Mouse (Mus musculus): Measurements from ENCODE around the gene Zbtb20. TPM values are rescaled to one million over a fixed set of nuclear protein-coding genes. Genes with fewer than 3 reads are reported as not detected.

The Zbtb20 gene
- polyA plus RNA-seq, 1 experiment from 2014 or later: 44.6 TPM

DNA sequence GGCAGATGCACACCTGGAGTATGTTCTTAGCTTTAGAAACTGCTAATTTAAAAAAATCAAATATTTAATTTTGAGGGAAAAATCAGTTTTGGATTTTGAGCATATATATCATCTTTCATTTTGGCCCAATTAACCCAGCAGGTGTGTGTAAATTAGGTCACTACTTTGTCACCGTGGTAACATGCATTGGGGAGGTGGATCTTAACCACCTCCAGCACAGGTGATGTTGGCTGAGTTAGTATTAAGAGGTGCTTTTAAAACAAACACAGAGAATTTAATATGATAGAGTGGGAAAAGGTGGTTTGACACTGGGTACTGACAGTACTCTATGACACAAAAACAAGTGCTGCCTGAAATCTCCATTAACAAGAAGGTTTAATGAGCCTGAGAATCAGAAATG lies 218.5 kb downstream of the Zbtb20 start:
- Histone ChIP-seq H3K9me3 (ENCODE audit: low read length) (no peaks in the 10 kb centered on the region), H3K27ac (ENCODE audit: low read length) (no peak overlapping the region), H3K4me1 (ENCODE audit: insufficient read depth, low read length) (no peaks in the 10 kb centered on the region), H3K4me2 (replicated peaks; ENCODE audit: low read depth, low read length) (no peak overlapping the region), H3K36me3 (ENCODE audit: insufficient read depth, low read length) (no peaks in the 10 kb centered on the region), H3K27me3 (ENCODE audit: insufficient read depth, low read length) (no peaks in the 10 kb centered on the region), H3K4me3 (ENCODE audit: low read length) (no peak overlapping the region), H3K9ac (replicated peaks; ENCODE audit: low read length) (no peak overlapping the region)
- WGBS: 86% methylated on average over 1 of the region's 1 CpGs
- ATAC-seq (ENCODE audit: low FRiP score, low TSS enrichment): no peak

GRCm38 (mm10) chr16:43094756-43095155 lies 219.1 kb downstream of the Zbtb20 start:
- Histone ChIP-seq H3K9ac (replicated peaks; ENCODE audit: low read length) (no peak overlapping the region), H3K4me3 (ENCODE audit: low read length) (no peak overlapping the region), H3K27me3 (ENCODE audit: insufficient read depth, low read length) (no peaks in the 10 kb centered on the region), H3K27ac (ENCODE audit: low read length) (no peak overlapping the region), H3K4me1 (ENCODE audit: insufficient read depth, low read length) (no peaks in the 10 kb centered on the region), H3K36me3 (ENCODE audit: insufficient read depth, low read length) (no peaks in the 10 kb centered on the region), H3K4me2 (replicated peaks; ENCODE audit: low read depth, low read length) (no peak overlapping the region), H3K9me3 (ENCODE audit: low read length) (no peaks in the 10 kb centered on the region)
- ATAC-seq (ENCODE audit: low FRiP score, low TSS enrichment): no peak
- 87% methylated on average over 6 of the region's 6 CpGs for WGBS

DNA sequence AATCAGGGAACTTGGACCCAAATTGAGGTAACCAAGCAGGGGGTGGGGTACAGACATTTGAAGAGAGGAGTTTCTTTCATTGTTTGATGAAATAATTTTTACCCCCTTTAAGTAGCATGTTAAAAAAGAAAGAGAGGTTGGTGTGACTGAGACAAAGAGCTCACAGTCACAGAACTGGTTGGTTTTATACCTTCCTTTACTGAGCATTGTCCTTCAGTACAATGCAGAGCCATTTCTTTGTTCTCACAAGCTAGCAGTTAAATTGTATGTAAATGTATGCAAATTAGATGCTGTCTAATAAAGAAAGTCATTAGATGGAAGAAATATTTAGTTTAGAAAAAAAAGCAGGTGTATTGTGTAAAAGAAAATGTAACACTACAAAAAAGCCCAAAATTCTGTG lies 220.4 kb downstream of the Zbtb20 start:
- Histone ChIP-seq H3K4me3 (ENCODE audit: low read length) (no peak overlapping the region), H3K4me2 (replicated peaks; ENCODE audit: low read depth, low read length) (no peak overlapping the region), H3K36me3 (ENCODE audit: insufficient read depth, low read length) (no peaks in the 10 kb centered on the region), H3K4me1 (ENCODE audit: insufficient read depth, low read length) (no peaks in the 10 kb centered on the region), H3K27me3 (ENCODE audit: insufficient read depth, low read length) (no peaks in the 10 kb centered on the region), H3K27ac (ENCODE audit: low read length) (no peak overlapping the region), H3K9ac (replicated peaks; ENCODE audit: low read length) (no peak overlapping the region), H3K9me3 (ENCODE audit: low read length) (no peaks in the 10 kb centered on the region)
- ATAC-seq (ENCODE audit: low FRiP score, low TSS enrichment): no peak

GRCm38 (mm10) chr16:43098153-43098552 lies 222.5 kb downstream of the Zbtb20 start:
- Histone ChIP-seq H3K36me3 (ENCODE audit: insufficient read depth, low read length) (no peaks in the 10 kb centered on the region), H3K9ac (replicated peaks; ENCODE audit: low read length) (no peak overlapping the region), H3K27ac (ENCODE audit: low read length) (no peak overlapping the region), H3K4me3 (ENCODE audit: low read length) (no peak overlapping the region), H3K4me2 (replicated peaks; ENCODE audit: low read depth, low read length) (no peak overlapping the region), H3K9me3 (ENCODE audit: low read length) (no peaks in the 10 kb centered on the region), H3K4me1 (ENCODE audit: insufficient read depth, low read length) (no peaks in the 10 kb centered on the region), H3K27me3 (ENCODE audit: insufficient read depth, low read length) (no peaks in the 10 kb centered on the region)
- no peak for ATAC-seq (ENCODE audit: low FRiP score, low TSS enrichment)
- 92% methylated on average over 4 of the region's 4 CpGs for WGBS

- Histone ChIP-seq H3K4me2 (replicated peaks; ENCODE audit: low read depth, low read length) (no peak overlapping the region), H3K36me3 (ENCODE audit: insufficient read depth, low read length) (no peaks in the 10 kb centered on the region), H3K9me3 (ENCODE audit: low read length) (no peaks in the 10 kb centered on the region), H3K27me3 (ENCODE audit: insufficient read depth, low read length) (no peaks in the 10 kb centered on the region), H3K27ac (ENCODE audit: low read length) (no peak overlapping the region), H3K4me1 (ENCODE audit: insufficient read depth, low read length) (no peaks in the 10 kb centered on the region), H3K4me3 (ENCODE audit: low read length) (no peak overlapping the region), H3K9ac (replicated peaks; ENCODE audit: low read length) (no peak overlapping the region)
- WGBS: 82% methylated on average over 5 of the region's 5 CpGs
- ATAC-seq (ENCODE audit: low FRiP score, low TSS enrichment): no peak
Observed at GRCm38 (mm10) chr16:43098666-43099065, 223.0 kb downstream of the Zbtb20 start.

DNA sequence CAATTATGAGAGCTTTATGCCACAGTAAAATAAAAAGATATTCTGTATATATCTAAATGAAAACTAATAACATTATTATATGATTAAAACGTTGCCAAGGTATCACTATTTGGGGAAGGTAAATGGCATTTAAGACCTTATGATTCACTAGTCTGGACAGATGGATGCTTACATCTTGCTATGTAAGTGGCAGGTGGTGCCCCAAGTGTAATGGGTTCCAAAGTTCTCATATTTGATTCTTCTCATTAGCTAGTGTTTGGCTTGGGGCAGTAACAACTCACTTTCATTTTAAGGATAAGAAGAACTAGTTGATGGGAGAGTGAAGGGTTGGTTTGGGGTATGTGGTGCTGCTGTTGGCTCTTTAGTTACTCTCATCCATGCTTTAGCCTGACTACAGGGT lies 235.6 kb downstream of the Zbtb20 start:
- Histone ChIP-seq H3K9me3 (ENCODE audit: low read length) (no peaks in the 10 kb centered on the region), H3K4me2 (replicated peaks; ENCODE audit: low read depth, low read length) (no peak overlapping the region), H3K4me1 (ENCODE audit: insufficient read depth, low read length) (no peaks in the 10 kb centered on the region), H3K27ac (ENCODE audit: low read length) (no peak overlapping the region), H3K4me3 (ENCODE audit: low read length) (no peak overlapping the region), H3K9ac (replicated peaks; ENCODE audit: low read length) (no peak overlapping the region), H3K27me3 (ENCODE audit: insufficient read depth, low read length) (no peaks in the 10 kb centered on the region), H3K36me3 (ENCODE audit: insufficient read depth, low read length) (no peaks in the 10 kb centered on the region)
- WGBS: 68% methylated on average over 1 of the region's 1 CpGs
- no peak for ATAC-seq (ENCODE audit: low FRiP score, low TSS enrichment)

DNA sequence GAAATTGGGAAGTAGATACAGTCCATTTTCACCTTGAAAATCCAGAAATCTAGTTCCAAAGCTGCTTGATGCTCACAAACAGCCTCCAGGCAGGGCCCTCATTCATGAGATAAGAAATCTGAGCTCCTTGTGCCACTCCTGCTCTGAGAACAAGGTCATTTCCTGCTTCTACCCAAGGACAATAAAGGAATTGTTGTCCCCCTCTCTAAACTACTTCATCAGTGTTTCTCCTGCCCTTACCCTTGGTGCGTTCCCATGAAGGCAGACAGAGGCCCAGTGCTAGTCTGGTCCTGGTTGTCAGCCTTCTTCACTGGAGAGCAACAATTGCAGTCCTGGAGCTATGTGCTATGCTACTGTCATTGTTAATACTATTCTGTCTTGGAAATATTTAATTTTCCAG lies 238.3 kb downstream of the Zbtb20 start:
- Histone ChIP-seq H3K36me3 (ENCODE audit: insufficient read depth, low read length) (no peaks in the 10 kb centered on the region), H3K27ac (ENCODE audit: low read length) (no peak overlapping the region), H3K9me3 (ENCODE audit: low read length) (no peaks in the 10 kb centered on the region), H3K9ac (replicated peaks; ENCODE audit: low read length) (no peak overlapping the region), H3K4me1 (ENCODE audit: insufficient read depth, low read length) (no peaks in the 10 kb centered on the region), H3K27me3 (ENCODE audit: insufficient read depth, low read length) (no peaks in the 10 kb centered on the region), H3K4me2 (replicated peaks; ENCODE audit: low read depth, low read length) (no peak overlapping the region), H3K4me3 (ENCODE audit: low read length) (no peak overlapping the region)
- no peak for ATAC-seq (ENCODE audit: low FRiP score, low TSS enrichment)
- 36% methylated on average over 1 of the region's 1 CpGs for WGBS

GRCm38 (mm10) chr16:43129966-43130365 lies 254.3 kb downstream of the Zbtb20 start:
- Histone ChIP-seq H3K27me3 (ENCODE audit: insufficient read depth, low read length) (no peaks in the 10 kb centered on the region), H3K4me3 (ENCODE audit: low read length) (no peak overlapping the region), H3K9me3 (ENCODE audit: low read length) (no peaks in the 10 kb centered on the region), H3K9ac (replicated peaks; ENCODE audit: low read length) (no peak overlapping the region), H3K4me1 (ENCODE audit: insufficient read depth, low read length) (no peaks in the 10 kb centered on the region), H3K27ac (ENCODE audit: low read length) (no peak overlapping the region), H3K4me2 (replicated peaks; ENCODE audit: low read depth, low read length) (no peak overlapping the region), H3K36me3 (ENCODE audit: insufficient read depth, low read length) (no peaks in the 10 kb centered on the region)
- 80% methylated on average over 4 of the region's 4 CpGs for WGBS
- ATAC-seq (ENCODE audit: low FRiP score, low TSS enrichment): no peak

GRCm38 (mm10) chr16:43130583-43130982 lies 254.9 kb downstream of the Zbtb20 start:
- Histone ChIP-seq H3K36me3 (ENCODE audit: insufficient read depth, low read length) (no peaks in the 10 kb centered on the region), H3K4me1 (ENCODE audit: insufficient read depth, low read length) (no peaks in the 10 kb centered on the region), H3K9ac (replicated peaks; ENCODE audit: low read length) (no peak overlapping the region), H3K27ac (ENCODE audit: low read length) (no peak overlapping the region), H3K27me3 (ENCODE audit: insufficient read depth, low read length) (no peaks in the 10 kb centered on the region), H3K4me2 (replicated peaks; ENCODE audit: low read depth, low read length) (no peak overlapping the region), H3K4me3 (ENCODE audit: low read length) (no peak overlapping the region), H3K9me3 (ENCODE audit: low read length) (no peaks in the 10 kb centered on the region)
- WGBS: 43% methylated on average over 6 of the region's 6 CpGs
- ATAC-seq (ENCODE audit: low FRiP score, low TSS enrichment): no peak

- no peak overlapping the region for H3K9ac ChIP-seq (replicated peaks; ENCODE audit: low read length)
- H3K27ac ChIP-seq (ENCODE audit: low read length): no peak overlapping the region
- no peak for ATAC-seq (ENCODE audit: low FRiP score, low TSS enrichment)
- H3K4me2 ChIP-seq (replicated peaks; ENCODE audit: low read depth, low read length): no peak overlapping the region
- H3K36me3 ChIP-seq (ENCODE audit: insufficient read depth, low read length): no peaks in the 10 kb centered on the region
- no peaks in the 10 kb centered on the region for H3K27me3 ChIP-seq (ENCODE audit: insufficient read depth, low read length)
- no peaks in the 10 kb centered on the region for H3K9me3 ChIP-seq (ENCODE audit: low read length)
- H3K4me1 ChIP-seq (ENCODE audit: insufficient read depth, low read length): no peaks in the 10 kb centered on the region
- H3K4me3 ChIP-seq (ENCODE audit: low read length): no peak overlapping the region
Observed at GRCm38 (mm10) chr16:43131077-43131476, 255.4 kb downstream of the Zbtb20 start.

DNA sequence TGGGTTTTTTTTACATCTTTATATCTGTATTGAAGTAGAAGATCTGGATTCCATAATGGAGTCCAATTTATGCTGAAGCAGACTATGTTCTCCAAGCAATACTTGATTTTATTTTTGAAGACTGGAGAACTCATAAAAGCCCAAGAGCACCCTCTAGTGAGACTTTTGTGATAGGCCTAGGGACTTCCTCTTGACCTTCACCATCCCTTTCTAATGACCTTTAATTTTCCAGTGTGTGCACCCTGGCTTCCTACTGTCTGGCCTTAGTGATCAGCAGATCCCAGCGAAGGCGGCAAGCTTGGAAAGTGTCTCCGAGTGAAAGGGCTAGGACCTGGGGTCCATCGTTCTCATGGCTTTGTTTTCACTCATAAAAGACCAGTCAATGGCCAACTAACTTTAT lies 292.8 kb downstream of the Zbtb20 start:
- ATAC-seq (ENCODE audit: low FRiP score, low TSS enrichment): no peak
- no peak overlapping the region for H3K9ac ChIP-seq (replicated peaks; ENCODE audit: low read length)
- no peak overlapping the region for H3K4me3 ChIP-seq (ENCODE audit: low read length)
- no peaks in the 10 kb centered on the region for H3K4me1 ChIP-seq (ENCODE audit: insufficient read depth, low read length)
- whole genome bisulfite sequencing: 69% methylated on average over 4 of the region's 4 CpGs
- no peaks in the 10 kb centered on the region for H3K36me3 ChIP-seq (ENCODE audit: insufficient read depth, low read length)
- H3K27ac ChIP-seq (ENCODE audit: low read length): no peak overlapping the region
- no peaks in the 10 kb centered on the region for H3K27me3 ChIP-seq (ENCODE audit: insufficient read depth, low read length)
- no peaks in the 10 kb centered on the region for H3K9me3 ChIP-seq (ENCODE audit: low read length)
- no peak overlapping the region for H3K4me2 ChIP-seq (replicated peaks; ENCODE audit: low read depth, low read length)
